Mouse (Mus musculus): ENCODE measurements at regions not wholly inside any gene's neighbourhood (a gene's known extent, or its start where the extent isn't known, plus 50 kb on each side); places are given as distances from the start of the nearest gene placed in this dataset.

GRCm38 (mm10) chr1:184562926-184563325 lies 169.5 kb downstream of the Hlx start:
- TF ChIP-seq CTCF (IDR thresholded peaks at IDR 0.05; ENCODE audit: borderline replicate concordance, extremely low read depth, insufficient read depth, insufficient read length) = no peak
- TF ChIP-seq POLR2A (IDR thresholded peaks at IDR 0.05; ENCODE audit: borderline replicate concordance, extremely low read depth, insufficient read depth, insufficient read length, poor library complexity, severe bottlenecking) = no peak

Measured in brain, embryonic 14.5 days (tissue).